Mouse (Mus musculus): Measurements from ENCODE around the gene Rreb1.
A peak's percentile ranks its signal among the peaks of the same experiment; 100 is the strongest.

The Rreb1 gene

DNA sequence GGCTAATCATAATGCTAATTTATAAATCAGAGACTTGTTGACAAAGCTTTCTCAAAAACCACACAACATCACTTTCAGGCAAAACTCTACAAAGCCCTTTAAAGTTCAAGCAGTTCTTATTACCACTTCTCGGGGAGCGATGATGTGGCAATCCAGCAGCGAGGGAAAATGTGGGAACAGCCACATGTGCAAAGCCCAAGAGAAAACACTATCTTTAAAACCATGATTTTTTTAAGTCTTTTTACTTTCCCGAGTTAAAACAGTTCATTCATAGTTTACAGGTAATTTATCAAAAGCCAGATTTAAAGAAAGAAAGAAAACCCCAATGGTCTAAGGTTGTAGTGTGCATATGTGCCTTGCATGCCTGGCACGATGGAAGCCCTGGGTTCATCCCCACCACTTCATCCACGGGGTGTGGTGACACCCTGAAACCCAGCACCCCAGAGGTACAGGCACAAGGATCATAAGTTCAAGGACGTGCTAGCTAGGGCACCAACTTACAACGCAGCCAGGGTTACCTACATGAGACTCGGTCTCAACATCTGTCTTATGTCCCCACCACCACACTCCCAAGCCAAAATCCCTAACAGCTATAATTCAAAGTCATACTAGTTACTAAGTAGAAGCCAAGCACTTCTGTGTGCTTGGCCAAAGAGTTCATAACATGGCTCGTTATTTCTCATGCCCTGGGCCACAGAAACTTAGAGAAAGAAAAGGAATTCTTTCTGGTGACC lies 214.6 kb downstream of the Rreb1 start:
- DNase-seq, result no peak

DNA sequence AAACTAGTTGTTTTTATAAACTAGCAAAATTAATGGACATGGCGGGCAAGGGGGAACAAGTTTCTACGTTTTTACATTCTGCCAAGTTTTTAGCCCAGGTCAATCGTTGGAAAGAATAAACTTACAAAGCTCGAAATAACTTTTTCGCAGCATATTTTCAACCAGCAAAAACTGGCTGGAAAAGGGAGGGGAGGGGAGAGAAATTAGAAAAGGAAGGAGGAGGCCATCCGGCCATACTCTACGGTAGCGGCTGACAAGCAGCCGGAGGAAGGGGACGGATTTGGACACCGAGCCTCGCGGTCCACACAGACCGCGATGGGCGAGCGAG lies 215.1 kb downstream of the Rreb1 start:
- no peak for DNase-seq

DNA sequence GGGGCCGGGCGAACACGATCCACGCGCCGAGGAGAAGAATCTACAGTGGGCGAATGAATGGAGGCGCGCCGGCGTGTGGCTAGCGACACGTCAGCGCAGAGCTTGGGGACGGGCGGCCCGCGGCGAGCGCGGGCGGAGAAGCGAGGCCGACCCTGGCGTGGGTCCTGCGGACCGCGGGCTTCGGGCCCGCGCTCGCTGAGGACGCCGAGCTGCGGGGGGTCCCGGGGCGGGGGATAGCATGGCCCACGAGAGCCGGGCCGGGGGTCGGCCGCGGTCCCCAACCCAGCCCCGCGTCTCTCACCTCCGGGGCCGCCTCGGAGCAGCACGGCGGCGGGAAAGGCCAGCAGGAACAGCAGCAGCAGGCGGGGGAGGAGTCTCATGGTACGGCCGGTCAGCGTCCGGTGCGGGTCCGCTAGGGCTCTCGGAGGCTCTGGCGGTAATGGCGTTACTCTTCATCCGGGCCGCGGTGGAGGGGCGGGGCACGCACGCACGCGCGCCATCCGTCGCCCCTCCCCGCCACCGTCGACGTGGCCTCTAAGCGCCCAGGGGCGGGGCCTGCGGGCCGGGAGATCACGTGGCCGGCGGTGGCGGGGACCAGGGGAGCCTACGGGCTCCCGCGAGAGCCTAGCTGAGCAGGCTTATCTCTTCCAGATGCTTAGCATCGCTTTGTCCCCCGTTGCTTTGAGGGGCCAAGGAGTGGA lies 215.7 kb downstream of the Rreb1 start, which contains the start of gene Ssr1:
Ssr1 (minus strand) TSS at position 514 of the 701 bp plus-strand sequence.
- peak; percentile 98 to 99 for DNase-seq

DNA sequence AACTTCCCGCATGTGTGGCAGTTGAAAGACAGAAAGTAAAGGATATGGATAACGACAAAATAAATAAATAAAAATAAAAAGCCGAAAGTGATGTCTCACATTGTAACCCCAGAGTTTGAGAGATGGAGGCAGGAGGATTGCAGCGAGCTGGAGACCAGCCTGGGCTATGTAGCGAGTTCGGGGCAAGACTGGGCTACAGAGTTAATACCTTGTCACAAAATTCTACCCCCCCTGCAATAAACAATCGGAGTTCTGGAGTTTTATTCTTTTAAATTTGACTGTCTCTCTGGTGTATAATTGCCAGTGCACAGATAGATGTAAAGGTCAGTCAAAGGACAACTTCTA lies 216.2 kb downstream of the Rreb1 start:
- DNase-seq, result no peak

DNA sequence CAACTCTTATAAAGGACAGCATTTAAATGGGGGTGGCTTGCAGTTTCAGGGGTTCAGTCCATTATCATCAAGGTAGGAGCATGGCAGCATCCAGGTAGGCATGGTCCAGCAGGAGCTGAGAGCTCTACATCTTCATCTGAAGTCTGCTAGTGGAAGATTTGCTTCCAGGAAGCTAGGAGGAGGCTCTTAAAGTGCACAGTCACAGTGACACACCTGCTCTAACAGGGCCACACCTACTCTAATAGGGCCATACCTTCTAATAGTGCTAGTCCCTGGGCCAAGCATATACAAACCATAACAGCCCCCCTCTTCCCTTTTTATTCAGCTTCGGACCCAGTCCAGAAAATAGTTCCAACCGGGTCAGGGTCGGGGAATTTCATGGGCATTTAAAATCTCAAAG lies 221.5 kb downstream of the Rreb1 start:
- no peak for DNase-seq

All from cerebellum, postnatal 14 days (tissue).